Mouse (Mus musculus): ENCODE measurements around the gene Tmem258. TPM values are rescaled to one million over a fixed set of nuclear protein-coding genes. Genes with fewer than 3 reads are reported as not detected.
"Not testable (repeated sequence)": the region's sequence is repeated elsewhere in the genome, so short reads cannot be mapped to it uniquely, and the experiment has no call there.

Gene Tmem258
- 10 to 100 TPM; 55.9 to 64.2 TPM for total RNA-seq (2021)
- long read RNA-seq, experiment 1, transcript Tmem258-201 (4 exons, 606 nt), result major isoform, 67 of 74 reads
- long read RNA-seq, experiment 1, partial matches to known transcripts, result 6 of 74 reads
- long read RNA-seq, experiment 1, other reads (novel, unspliced or antisense), result 1 of 74 reads
- long read RNA-seq, experiment 2, transcript Tmem258-201 (4 exons, 606 nt), result major isoform, 42 of 52 reads
- long read RNA-seq, experiment 2, partial matches to known transcripts, result 7 of 52 reads
- long read RNA-seq, experiment 2, other reads (novel, unspliced or antisense), result 2 of 52 reads

DNA sequence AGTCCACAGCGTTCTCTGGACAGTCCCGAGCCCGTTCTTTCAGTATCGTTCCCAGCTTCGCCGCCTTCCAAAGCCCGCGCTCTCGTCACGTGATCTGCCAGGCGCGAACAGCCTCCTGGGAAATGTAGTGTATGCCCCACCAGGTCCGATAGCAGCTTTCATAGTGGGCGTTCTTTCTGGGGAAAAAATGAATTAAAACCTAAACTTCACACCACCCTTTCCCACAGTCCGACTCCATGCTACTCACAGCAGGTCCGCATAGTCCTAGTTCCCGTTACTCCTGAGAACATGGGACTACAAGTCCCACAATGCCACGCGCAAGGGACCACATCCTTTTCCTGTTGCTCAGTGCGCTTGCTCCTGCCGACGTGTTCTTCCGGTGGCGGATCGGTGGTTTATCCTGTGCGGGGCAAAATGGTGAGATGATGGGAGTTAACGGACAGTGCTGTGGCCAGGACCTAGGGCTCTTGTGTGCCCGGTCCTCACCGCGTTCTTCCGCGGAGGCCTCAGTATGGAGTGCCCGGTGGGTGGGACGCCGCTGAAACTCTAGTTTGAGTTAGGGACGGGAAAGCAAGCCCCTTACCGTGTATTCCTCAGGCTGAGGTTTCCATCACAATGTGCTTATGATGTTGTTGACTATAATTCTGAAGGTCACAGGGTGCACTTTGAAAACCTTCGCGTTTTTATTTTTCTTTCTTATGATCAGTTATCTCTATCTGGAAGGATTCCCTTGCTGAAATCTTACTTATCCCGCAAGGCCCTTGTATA is at the start of gene Tmem258, which contains the start of gene Fen1:
TSS of gene Tmem258 (plus strand) at position 167 of the 768 bp plus-strand sequence.
TSS of gene Fen1 (minus strand) at position 322 of the 768 bp plus-strand sequence.
- H3K27ac ChIP-seq, result peak within 1 kb of the TSS; percentile 99
- TF ChIP-seq CTCF (IDR thresholded peaks at IDR 0.05), result no peak
- DNase-seq (ENCODE audit: extremely low spot score in 1 of 2, low spot score in 2 of 2), result peak; percentile 86 to 92
- intact Hi-C loops (cut with DNase I), result loop anchor here (5.0 kb wide), 1 partner anchor 162 kb away; the partner anchor contains the start of gene Fads3
- H3K4me3 ChIP-seq, result peak within 1 kb of the TSS; percentile 67

DNA sequence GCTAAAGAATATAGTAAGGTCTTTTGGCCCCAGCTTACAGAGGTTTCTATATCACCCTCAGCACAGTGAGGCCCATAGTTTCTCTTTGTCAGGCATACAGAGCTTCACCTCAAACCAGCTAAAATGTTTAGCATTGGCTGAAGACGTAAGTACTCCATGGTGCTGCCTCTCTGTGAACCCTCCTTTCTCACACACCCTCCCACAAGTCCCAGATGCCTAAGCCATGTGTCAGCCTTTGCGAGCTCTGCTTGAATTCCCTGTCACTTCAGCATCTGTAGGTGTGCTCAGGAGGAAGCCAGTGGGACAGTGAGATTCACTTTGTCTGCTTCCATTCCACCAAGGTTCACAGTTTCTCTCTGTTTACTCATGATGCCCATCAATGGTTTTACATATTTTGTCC is 46.1 kb upstream of the Tmem258 start:
- no peak for DNase-seq (ENCODE audit: extremely low spot score in 1 of 2, low spot score in 2 of 2)
- H3K27ac ChIP-seq, result no peak overlapping the region
- TF ChIP-seq CTCF (IDR thresholded peaks at IDR 0.05), result no peak
- intact Hi-C loops (cut with DNase I), result no loop called here
- H3K4me3 ChIP-seq, result no peak overlapping the region

DNA sequence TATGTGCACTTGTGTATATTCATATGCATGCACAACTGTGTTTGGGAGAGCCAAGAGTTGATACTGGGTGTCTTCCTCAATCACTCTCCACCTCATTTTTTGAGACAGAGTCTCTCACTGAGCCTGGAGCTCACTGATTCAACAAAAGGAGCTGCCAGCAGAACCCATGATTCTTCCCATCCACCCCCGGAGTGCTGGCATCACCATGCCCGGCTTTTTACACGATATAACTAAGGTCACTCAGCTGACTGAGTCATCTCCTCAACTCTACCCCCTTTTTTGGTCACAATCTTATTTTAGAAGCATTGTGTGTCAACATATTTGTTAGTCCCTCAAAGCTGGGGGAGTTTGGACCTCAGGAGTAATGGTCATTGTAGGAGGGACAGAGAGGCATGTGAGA is 39.9 kb upstream of the Tmem258 start:
- TF ChIP-seq CTCF (IDR thresholded peaks at IDR 0.05), result no peak
- no peak overlapping the region for H3K4me3 ChIP-seq
- H3K27ac ChIP-seq, result no peak overlapping the region
- intact Hi-C loops (cut with DNase I), result no loop called here
- no peak for DNase-seq (ENCODE audit: extremely low spot score in 1 of 2, low spot score in 2 of 2)

DNA sequence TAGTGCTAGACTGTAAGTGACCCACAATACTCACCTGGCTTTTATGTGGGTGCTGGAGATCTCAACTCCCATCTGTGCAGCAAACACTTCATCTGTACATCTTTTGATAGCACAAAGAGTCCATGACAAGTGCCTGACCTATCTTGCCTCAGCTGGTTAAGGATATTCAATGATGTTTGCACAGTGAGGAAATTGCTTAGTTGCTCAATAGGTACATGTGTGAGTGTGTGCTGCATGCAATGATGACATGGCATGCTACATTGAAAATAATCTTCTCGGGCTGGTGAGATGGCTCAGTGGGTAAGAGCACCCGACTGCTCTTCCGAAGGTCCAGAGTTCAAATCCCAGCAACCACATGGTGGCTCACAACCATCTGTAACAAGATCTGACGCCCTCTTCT is 37.9 kb upstream of the Tmem258 start:
- H3K27ac ChIP-seq; DNase-seq (ENCODE audit: extremely low spot score in 1 of 2, low spot score in 2 of 2); intact Hi-C loops (cut with DNase I); H3K4me3 ChIP-seq: not testable (repeated sequence)

DNA sequence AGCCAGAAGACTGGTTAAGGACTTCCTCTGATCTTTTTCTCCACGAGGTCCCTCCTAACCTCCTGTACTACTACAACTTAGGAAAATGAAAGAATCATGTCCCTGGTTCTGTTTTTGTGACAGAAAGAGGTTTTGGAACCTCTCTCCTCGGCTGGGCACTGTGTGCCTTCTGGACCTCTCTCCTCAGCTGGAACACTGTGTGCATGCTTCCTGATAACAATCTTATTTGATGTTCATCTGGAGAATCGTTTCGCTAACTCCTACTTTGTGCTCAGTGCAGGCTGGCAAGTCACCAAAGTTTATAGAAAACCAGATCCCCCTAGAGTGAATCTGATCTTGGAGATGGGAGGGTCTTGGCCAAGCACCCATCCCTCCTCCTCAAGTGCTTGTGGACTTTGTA is 36.7 kb upstream of the Tmem258 start:
- Histone ChIP-seq H3K4me3 (no peak overlapping the region), H3K27ac (no peak overlapping the region)
- no peak for DNase-seq (ENCODE audit: extremely low spot score in 1 of 2, low spot score in 2 of 2)
- intact Hi-C loops (cut with DNase I), result no loop called here
- no peak for TF ChIP-seq CTCF (IDR thresholded peaks at IDR 0.05)

DNA sequence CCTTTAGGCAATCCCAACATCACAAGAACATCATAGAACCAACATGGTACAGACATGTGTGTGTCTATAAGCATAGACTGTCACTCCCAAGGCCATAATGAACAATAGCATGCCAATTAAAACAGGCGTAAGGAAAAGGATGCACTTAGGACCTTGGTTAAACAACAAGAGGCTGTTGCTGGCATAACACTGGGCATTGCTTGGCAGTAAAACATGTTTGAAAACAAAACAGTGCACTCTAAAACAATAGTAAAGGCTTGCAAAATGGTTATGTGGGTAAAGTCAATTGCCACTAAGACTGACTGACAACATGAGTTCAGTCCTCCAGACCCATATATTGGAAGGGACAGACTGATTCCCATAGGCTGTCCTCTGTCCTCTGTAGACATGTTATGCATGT is 35.9 kb upstream of the Tmem258 start:
- no peak for DNase-seq (ENCODE audit: extremely low spot score in 1 of 2, low spot score in 2 of 2)
- H3K4me3 ChIP-seq, result no peak overlapping the region
- H3K27ac ChIP-seq, result no peak overlapping the region
- TF ChIP-seq CTCF (IDR thresholded peaks at IDR 0.05), result no peak
- intact Hi-C loops (cut with DNase I), result no loop called here

DNA sequence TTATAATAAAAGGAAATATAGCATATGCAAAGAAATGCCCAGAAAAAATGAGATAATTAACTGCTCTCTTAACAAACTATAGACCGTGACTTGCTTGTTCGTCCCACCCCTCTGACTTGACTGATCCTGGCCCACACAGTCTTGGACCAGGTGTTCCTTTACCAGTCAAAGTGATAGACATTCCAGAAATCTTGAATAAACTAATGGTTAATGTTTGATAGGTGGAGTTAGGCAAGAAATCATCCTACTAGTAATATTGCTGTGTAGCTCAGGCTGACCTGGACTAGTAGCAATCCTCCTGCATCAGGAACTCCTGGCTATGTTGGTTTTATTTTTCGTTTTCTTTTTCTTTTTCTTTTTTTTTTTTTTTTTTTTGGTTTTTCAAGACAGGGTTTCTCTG is 35.4 kb upstream of the Tmem258 start:
- intact Hi-C loops (cut with DNase I), result no loop called here
- no peak for DNase-seq (ENCODE audit: extremely low spot score in 1 of 2, low spot score in 2 of 2)
- no peak overlapping the region for H3K4me3 ChIP-seq
- no peak for TF ChIP-seq CTCF (IDR thresholded peaks at IDR 0.05)
- H3K27ac ChIP-seq, result no peak overlapping the region

DNA sequence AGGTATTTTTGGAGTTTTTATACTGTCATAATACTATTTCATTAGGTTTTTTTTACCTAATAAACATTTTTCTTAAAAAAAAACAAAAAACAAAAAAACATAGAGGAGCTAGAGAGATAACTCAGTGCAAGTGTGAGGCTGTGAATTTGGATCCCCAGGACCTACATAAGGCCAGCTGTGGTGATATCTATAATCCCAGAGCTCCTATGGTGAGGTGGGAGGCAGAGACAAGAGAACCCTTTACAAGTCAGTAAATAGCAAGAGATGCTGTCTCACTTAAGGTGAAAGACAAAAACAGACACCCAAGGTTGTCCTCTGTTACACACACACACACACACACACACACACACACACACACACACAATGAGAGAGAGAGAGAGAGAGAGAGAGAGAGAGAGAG is 34.6 kb upstream of the Tmem258 start:
- intact Hi-C loops (cut with DNase I), result no loop called here
- Histone ChIP-seq H3K27ac (no peak overlapping the region), H3K4me3 (no peak overlapping the region)
- TF ChIP-seq CTCF (IDR thresholded peaks at IDR 0.05), result no peak
- DNase-seq (ENCODE audit: extremely low spot score in 1 of 2, low spot score in 2 of 2), result no peak

DNA sequence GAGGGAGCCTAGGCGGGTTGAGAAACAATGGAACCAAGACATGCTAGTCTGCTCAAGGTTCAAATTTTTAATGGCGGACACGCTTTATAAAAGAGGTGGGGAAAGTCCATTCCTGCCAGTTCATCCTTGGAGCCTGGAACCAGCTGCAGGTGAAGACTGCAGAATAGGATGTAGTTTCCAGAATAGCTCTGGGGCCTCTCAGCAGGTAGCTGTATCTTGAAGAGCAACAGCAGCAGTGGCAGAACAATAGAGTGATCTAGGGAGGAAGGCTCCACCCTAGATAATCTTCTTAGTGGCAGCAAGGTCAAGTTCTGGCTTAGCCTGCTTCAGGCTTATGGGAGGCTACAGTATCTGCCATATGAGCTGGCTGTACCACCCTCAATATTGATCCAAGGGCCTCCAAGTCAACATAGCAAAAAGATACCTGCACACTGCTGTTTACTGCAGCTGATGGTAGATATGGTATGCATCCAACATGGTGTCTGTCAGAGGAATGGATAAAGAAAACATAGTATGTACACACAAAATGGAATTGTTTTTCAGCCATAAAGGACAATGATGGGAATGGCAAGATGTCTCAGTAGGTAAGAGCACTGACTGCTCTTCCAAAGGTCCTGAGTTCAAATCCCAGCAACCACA is 34.0 kb upstream of the Tmem258 start:
- H3K4me3 ChIP-seq; H3K27ac ChIP-seq; DNase-seq (ENCODE audit: extremely low spot score in 1 of 2, low spot score in 2 of 2); intact Hi-C loops (cut with DNase I): not testable (repeated sequence)

DNA sequence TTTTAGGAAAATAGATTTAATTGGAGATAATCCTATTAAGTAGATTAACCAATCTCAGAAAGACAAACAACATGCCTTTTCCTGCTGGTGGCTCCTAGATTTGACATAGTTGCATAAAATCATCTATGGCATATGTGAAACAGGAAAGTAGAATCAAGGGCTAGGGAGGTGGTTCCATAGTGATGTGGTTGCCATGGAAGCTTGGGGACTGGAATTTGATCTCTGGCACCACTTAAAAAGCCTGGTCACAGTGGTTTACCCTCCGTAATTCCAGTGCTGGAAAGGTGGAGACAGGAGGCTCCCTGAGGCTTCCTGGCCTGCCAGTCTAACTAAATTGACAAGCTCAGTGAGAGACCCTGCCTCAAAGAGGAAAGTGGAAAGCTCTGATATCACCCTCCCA is 33.3 kb upstream of the Tmem258 start:
- no peak for TF ChIP-seq CTCF (IDR thresholded peaks at IDR 0.05)
- H3K27ac ChIP-seq, result no peak overlapping the region
- intact Hi-C loops (cut with DNase I), result no loop called here
- H3K4me3 ChIP-seq, result no peak overlapping the region
- DNase-seq (ENCODE audit: extremely low spot score in 1 of 2, low spot score in 2 of 2), result no peak

DNA sequence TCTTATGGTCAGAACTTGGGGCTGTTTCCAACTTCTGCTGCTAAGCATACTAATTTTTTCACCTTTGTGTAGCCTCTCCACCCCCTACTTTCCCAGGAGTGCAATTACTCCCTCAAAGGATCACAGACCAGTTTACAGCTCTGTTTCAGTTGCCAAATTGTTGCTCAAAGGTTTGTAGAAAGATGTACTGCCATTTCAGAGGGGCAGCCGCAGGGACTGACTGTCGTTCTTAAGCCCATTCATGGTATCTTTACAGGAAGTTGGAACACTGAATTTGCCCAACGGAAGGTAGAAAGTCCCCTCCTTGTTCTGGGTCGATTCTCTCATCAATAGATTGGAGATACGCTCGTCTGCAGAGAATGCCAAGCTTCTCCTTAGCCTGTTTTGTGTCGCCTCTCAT is 32.5 kb upstream of the Tmem258 start:
- no peak for TF ChIP-seq CTCF (IDR thresholded peaks at IDR 0.05)
- DNase-seq (ENCODE audit: extremely low spot score in 1 of 2, low spot score in 2 of 2), result no peak
- intact Hi-C loops (cut with DNase I), result no loop called here
- H3K4me3 ChIP-seq, result no peak overlapping the region
- no peak overlapping the region for H3K27ac ChIP-seq

DNA sequence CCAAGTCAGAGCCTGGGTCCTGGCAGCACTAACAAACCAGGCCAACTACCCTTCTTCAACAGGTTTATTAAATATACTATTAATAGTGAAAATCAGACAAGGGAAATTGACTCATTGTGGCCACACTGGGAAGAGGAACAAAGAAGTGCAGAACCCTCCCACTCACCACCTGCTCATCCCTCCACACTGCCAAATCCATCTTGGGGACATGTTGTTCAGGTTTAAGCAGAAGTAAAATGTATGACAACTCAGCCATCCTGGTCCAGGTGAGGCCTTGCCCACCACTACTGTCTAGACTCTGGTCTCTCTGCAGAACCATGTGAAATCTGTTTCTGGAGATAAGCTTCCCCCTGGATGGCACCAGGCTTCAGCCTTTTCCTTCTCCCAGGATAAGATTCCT is 32.0 kb upstream of the Tmem258 start:
- Histone ChIP-seq H3K4me3 (no peak overlapping the region), H3K27ac (no peak overlapping the region)
- peak in 1 of 2 experiments; percentile 64 for DNase-seq (ENCODE audit: extremely low spot score in 1 of 2, low spot score in 2 of 2)
- intact Hi-C loops (cut with DNase I), result no loop called here
- no peak for TF ChIP-seq CTCF (IDR thresholded peaks at IDR 0.05)

Measured in left cerebral cortex, adult 2 months (tissue).